Mouse (Mus musculus): Measurements from ENCODE around the gene Dcaf6. TPM values are rescaled to one million over a fixed set of nuclear protein-coding genes. Genes with fewer than 3 reads are reported as not detected.

Dcaf6 gene
- 24.3 to 33.2 TPM (median 28.8 TPM) in 4 replicates for total RNA-seq (2023)

GRCm38 (mm10) chr1:165460360-165460800, at the start of gene Dcaf6, which contains the start of gene Mpc2:
TSS of gene Dcaf6 (minus strand) at chr1:165460475.
TSS of gene Mpc2 (plus strand) at chr1:165460637.

GRCm38 (mm10) chr1:165484688-165485233, 24.5 kb upstream of the Dcaf6 start, which contains the start of gene Adcy10:
TSS of gene Adcy10 (plus strand) at chr1:165485183.

GRCm38 (mm10) chr1:165295489-165295888, 164.8 kb downstream of the Dcaf6 start, which contains the start of gene Gpr161:
TSS of gene Gpr161 (plus strand) at chr1:165295789.

Other genes starting within 250 kb of the Dcaf6 start
- 36.3 to 46.7 TPM (median 41.9 TPM) in 4 replicates for gene Tiprl, start 223.5 kb downstream of the Dcaf6 start, total RNA-seq (2023)
- not detected in 4 replicates for gene Gpr161, start 164.7 kb downstream of the Dcaf6 start, total RNA-seq (2023)
- 26.9 to 35.5 TPM (median 33.0 TPM) in 4 replicates for gene Mpc2, start 162 bp upstream of the Dcaf6 start, total RNA-seq (2023)
- 0.86 to 1.7 TPM (median 1.1 TPM) in 3 of 4 replicates, not detected in the other for gene Adcy10, start 24.7 kb upstream of the Dcaf6 start, total RNA-seq (2023)
- gene Mpzl1, start 174.1 kb upstream of the Dcaf6 start, total RNA-seq (2023) = 0.40 to 0.52 TPM in 2 of 4 replicates, not detected in the others
- gene Rcsd1, start 249.3 kb upstream of the Dcaf6 start, total RNA-seq (2023) = 275 to 285 TPM (median 277 TPM) in 4 replicates

Measured in B cell, adult 62 days (primary cell).